Mouse (Mus musculus): ENCODE data around the gene Atl1.

DNA sequence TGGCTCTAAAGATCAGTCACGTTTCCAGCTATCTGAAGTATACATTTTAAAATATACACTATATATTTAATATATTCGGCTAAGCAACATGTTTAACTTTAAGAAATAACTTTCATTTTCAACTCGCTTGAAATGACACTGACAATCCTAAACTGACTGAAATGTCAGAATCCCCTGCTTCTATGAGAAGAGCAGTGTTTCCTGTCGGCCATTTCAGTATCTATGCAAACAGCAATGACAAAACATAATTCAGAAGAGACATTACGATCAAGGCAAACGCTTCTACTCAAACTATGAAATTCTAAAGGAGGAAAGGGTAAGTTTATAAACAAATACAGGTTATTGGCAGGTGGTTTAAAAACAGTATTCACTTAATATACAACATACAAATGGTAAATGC lies 84.3 kb downstream of the Atl1 start:
- no peak for TF ChIP-seq GATA1 (IDR thresholded peaks at IDR 0.05; ENCODE audit: borderline replicate concordance, low read length)
- TF ChIP-seq FLI1 (IDR thresholded peaks at IDR 0.05; ENCODE audit: low read length) = no peak
